Mouse (Mus musculus) midbrain, embryonic 15.5 days (tissue): ENCODE data around the gene Taar7a. TPM values are rescaled to one million over a fixed set of nuclear protein-coding genes. Genes with fewer than 3 reads are reported as not detected.
A peak's percentile ranks its signal among the peaks of the same experiment; 100 is the strongest.

Experiments used
- ATAC-seq: fragments of 200-750 bp; cut with Nextera tagmentation; replicated peaks from 2 replicates; pipeline ENCODE4 v1.8.0; 2017; ENCODE audit warnings: moderate TSS enrichment
- H3K27ac ChIP-seq: fragments of 300-500 bp; sonication (generic); 2 replicates; pipeline ENCODE4 v1.5.1; 2015; ENCODE audit warnings: mild to moderate bottlenecking, inconsistent platforms
- H3K27me3 ChIP-seq: fragments of 300-500 bp; sonication (generic); replicated peaks from 2 replicates; pipeline ENCODE4 v1.6.1; 2015; ENCODE audit warnings: inconsistent platforms
- H3K36me3 ChIP-seq: fragments of 300-500 bp; sonication (generic); replicated peaks from 2 replicates; pipeline ENCODE4 v1.6.1; 2015; ENCODE audit warnings: inconsistent platforms
- H3K4me1 ChIP-seq: fragments of 300-500 bp; sonication (generic); 2 replicates; pipeline ENCODE4 v1.6.1; 2015; ENCODE audit warnings: inconsistent platforms
- H3K4me2 ChIP-seq: fragments of 300-500 bp; sonication (generic); 2 replicates; pipeline ENCODE4 v1.6.1; 2015; ENCODE audit warnings: inconsistent platforms, mild to moderate bottlenecking, moderate library complexity
- H3K4me3 ChIP-seq: fragments of 300-500 bp; sonication (generic); 2 replicates; pipeline ENCODE4 v1.5.1; 2015; ENCODE audit warnings: mild to moderate bottlenecking, inconsistent platforms
- H3K9ac ChIP-seq: fragments of 300-500 bp; sonication (generic); 2 replicates; pipeline ENCODE4 v1.6.1; 2015; ENCODE audit warnings: mild to moderate bottlenecking, inconsistent platforms
- H3K9me3 ChIP-seq: fragments of 300-500 bp; sonication (generic); 2 replicates; pipeline ENCODE4 v1.6.1; 2016; ENCODE audit warnings: inconsistent platforms
- WGBS: fragments of 180-500 bp; shearing (Covaris S2); methylation state at CpG from one replicate; pipeline ENCODE4 v1.1.7; 2015; ENCODE audit warnings: mixed read lengths; 5-methylcytosine and 5-hydroxymethylcytosine counted together
- polyA plus RNA-seq: library from polyadenylated mRNA; unstranded; fragments of >200 nt; fragmentation: Nextera tagmentation; extraction: Ambion mirVana; gene quantifications from 2 replicates; pipeline ENCODE4 v1.2.1, GENCODE M21; 2015

Taar7a gene
- polyA plus RNA-seq, result not detected in 2 replicates

DNA sequence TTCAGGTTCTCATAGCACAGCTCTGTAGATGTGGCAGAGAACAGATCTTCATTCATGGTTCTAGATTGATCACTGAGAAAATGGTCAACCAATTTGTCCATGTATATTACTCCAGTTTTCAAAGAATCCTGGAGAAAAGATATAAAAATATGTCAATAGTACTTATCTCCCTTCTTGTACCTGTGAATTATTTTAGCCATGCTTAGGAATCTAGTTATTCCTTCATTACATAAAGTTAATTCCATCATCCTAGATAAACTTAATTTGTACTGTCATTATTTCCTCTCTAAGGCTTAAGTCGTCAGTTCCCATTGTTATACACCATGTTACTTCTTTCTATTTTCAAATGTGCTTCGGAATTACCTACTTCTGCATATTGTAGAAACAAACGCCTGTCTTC lies at the start of gene Taar7a:
Gene Taar7a, minus strand, starts transcription at position 101 of the 400 bp plus-strand sequence.
- no peak within 1 kb of the TSS for H3K4me2 ChIP-seq
- H3K9me3 ChIP-seq, result no peaks in the 10 kb centered on the region
- no peak within 1 kb of the TSS for H3K9ac ChIP-seq
- no peak within 1 kb of the TSS for H3K27ac ChIP-seq
- ATAC-seq, result no peak
- no peak within 1 kb of the TSS for H3K4me3 ChIP-seq
- no peaks in the 10 kb centered on the region for H3K36me3 ChIP-seq
- no peaks in the 10 kb centered on the region for H3K4me1 ChIP-seq
- WGBS, result 79% methylated on average over 3 of the region's 3 CpGs
- no peaks in the 10 kb centered on the region for H3K27me3 ChIP-seq

DNA sequence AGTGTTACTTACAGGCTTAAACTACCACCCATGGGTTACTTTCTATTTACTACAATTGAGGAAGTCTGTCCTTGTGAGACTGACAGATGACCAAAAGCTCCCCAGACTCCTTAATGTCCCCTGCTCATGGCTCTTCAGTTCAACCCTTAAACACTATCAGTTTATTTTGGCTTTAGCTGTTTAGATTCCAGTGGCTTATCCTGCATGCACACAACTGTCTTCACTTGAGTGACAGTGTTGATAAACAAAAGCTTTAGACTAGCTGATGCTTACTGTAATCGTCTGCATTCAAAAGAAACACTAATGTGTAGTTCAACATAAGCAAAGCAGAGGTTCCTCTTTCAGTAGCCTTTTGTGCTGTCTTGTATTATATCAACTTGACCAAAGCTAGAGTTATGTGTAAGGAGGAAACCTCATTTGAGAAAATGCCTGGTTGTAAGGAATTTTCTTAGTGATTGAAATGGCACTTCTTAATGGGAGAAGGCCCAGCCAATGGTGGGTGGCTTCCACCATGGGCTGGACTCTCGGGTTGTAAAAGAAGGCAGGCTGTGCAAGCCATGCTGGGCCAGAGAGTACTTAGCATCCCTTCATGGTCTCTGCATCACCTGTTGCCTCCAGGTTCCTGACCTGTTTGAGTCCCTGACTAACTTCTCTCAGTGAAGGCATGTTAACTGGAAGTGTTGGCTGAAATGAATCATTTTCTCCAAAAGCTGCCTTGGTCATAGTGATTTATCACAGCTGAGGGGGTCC lies 47.0 kb upstream of the Taar7a start:
- H3K9me3 ChIP-seq, result no peaks in the 10 kb centered on the region
- no peak overlapping the region for H3K27ac ChIP-seq
- no peak for ATAC-seq
- H3K4me2 ChIP-seq, result no peak overlapping the region
- H3K4me1 ChIP-seq, result no peaks in the 10 kb centered on the region
- no peaks in the 10 kb centered on the region for H3K36me3 ChIP-seq
- H3K9ac ChIP-seq, result no peak overlapping the region
- H3K4me3 ChIP-seq, result no peak overlapping the region
- WGBS, result 75% methylated on average over 2 of the region's 2 CpGs
- no peaks in the 10 kb centered on the region for H3K27me3 ChIP-seq

DNA sequence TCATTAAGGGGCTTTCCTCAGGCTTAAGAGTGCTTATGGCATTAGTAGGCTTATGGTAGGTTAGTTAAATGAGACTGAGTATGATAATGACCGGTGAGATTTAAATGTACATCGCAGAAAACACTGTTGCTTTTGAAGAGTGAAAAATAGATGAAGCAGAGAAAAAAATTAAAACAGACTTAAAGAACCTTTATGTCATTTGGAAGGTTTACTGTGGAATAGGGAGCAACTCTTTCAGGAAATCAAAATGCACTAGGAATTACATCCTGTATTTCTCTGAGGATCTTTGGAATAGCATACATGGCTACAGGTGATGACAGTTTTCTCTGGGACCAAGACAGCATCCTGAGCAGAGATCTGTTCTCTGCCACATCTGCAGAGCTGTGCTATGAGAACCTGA lies 44.0 kb upstream of the Taar7a start, which contains the start of gene Taar7e:
Gene Taar7e, plus strand, starts transcription at position 301 of the 400 bp plus-strand sequence.
- Histone ChIP-seq H3K4me1 (no peaks in the 10 kb centered on the region), H3K27ac (no peak within 1 kb of the TSS), H3K36me3 (no peaks in the 10 kb centered on the region), H3K9ac (no peak within 1 kb of the TSS), H3K4me3 (no peak within 1 kb of the TSS), H3K9me3 (no peaks in the 10 kb centered on the region), H3K27me3 (no peaks in the 10 kb centered on the region), H3K4me2 (no peak within 1 kb of the TSS)
- WGBS, result 90% methylated on average over 2 of the region's 2 CpGs
- no peak for ATAC-seq

DNA sequence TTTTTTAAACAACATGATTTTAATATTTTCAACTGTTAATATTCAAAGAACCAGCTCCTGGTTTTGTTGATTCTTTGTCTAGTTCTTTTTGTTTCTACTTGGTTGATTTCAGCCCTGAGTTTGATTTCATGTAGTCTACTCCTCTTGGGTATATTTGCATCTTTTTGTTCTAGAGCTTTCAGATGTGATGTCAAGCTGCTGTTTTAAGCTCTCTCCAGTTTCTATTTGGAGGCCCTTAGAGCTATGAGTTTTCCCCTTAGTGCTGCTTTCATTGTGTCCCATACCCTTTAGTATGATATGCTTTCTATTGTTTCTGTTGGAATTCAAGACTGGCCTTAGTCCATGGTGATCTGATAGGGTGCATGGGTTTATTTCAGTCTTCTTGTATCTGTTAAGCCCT lies 38.1 kb upstream of the Taar7a start:
- H3K9ac ChIP-seq, result no peak overlapping the region
- no peaks in the 10 kb centered on the region for H3K4me1 ChIP-seq
- H3K27me3 ChIP-seq, result no peaks in the 10 kb centered on the region
- no peaks in the 10 kb centered on the region for H3K9me3 ChIP-seq
- no peak overlapping the region for H3K4me2 ChIP-seq
- no peak for ATAC-seq
- no peak overlapping the region for H3K4me3 ChIP-seq
- H3K27ac ChIP-seq, result no peak overlapping the region
- no peaks in the 10 kb centered on the region for H3K36me3 ChIP-seq

DNA sequence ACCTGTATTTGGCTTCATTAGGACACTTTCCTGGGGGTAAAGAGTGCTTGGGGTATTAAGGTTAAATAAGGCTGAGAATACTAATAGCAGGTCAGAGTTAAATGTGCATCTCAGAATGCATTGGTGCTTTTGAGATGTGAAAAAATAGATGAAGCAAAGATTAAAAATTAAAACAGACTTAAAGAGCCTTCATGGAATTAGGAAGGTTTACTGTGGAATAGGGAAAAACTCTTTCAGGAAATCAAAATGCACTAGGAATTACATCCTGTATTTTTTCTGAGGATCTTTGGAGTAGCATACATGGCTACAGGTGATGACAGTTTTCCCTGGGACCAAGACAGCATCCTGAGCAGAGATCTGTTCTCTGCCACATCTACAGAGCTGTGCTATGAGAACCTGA lies 33.6 kb upstream of the Taar7a start, which contains the start of gene Taar7d:
Gene Taar7d, plus strand, starts transcription at position 301 of the 400 bp plus-strand sequence.
- Histone ChIP-seq H3K4me2 (no peak within 1 kb of the TSS), H3K4me3 (no peak within 1 kb of the TSS), H3K9me3 (no peaks in the 10 kb centered on the region), H3K36me3 (no peaks in the 10 kb centered on the region), H3K27ac (no peak within 1 kb of the TSS), H3K27me3 (no peaks in the 10 kb centered on the region), H3K9ac (no peak within 1 kb of the TSS), H3K4me1 (no peaks in the 10 kb centered on the region)
- no peak for ATAC-seq

DNA sequence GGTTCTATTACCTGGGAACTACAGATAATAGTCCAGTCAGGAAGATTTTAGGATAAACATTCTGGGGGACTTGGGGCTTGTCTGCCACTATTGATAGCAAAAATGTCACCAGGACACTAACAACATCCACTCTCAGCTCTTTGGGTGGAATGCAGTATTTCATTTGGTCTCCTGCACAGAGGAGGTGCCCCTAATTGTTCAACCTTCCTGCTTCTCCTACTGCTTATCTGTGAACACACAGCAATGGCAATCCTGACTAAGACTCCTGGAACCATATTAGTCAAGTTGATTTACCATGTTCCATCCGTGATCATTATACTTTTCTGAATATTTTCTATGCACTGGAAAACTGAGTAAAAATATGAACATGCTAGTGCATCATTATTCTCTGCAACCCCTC lies 14.9 kb upstream of the Taar7a start:
- ATAC-seq, result no peak
- H3K27me3 ChIP-seq, result no peaks in the 10 kb centered on the region

DNA sequence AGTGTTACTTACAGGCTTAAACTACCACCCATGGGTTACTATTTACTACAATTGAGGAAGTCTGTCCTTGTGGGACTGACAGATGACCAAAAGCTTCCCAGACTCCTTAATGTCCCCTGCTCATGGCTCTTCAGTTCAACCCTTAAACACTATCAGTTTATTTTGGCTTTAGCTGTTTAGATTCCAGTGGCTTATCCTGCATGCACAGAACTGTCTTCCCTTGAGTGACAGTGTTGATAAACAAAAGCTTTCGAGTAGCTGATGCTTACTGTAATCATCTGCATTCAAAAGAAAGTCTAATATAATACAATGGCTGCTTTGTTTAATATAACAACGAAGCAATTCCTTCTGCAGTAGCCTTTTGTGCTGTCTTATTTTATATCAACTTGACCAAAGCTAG lies 13.8 kb upstream of the Taar7a start:
- no peak for ATAC-seq
- Histone ChIP-seq H3K27me3 (no peaks in the 10 kb centered on the region), H3K9ac (no peak overlapping the region), H3K27ac (no peak overlapping the region), H3K9me3 (no peaks in the 10 kb centered on the region), H3K4me2 (no peak overlapping the region), H3K36me3 (no peaks in the 10 kb centered on the region), H3K4me3 (no peak overlapping the region), H3K4me1 (no peaks in the 10 kb centered on the region)
- 59% methylated on average over 2 of the region's 2 CpGs for WGBS

More for the DNA sequence above, 14.9 kb upstream of the Taar7a start:
- Histone ChIP-seq H3K27ac (no peak overlapping the region), H3K4me1 (no peaks in the 10 kb centered on the region), H3K4me2 (no peak overlapping the region), H3K36me3 (no peaks in the 10 kb centered on the region), H3K9me3 (no peaks in the 10 kb centered on the region), H3K4me3 (no peak overlapping the region), H3K9ac (no peak overlapping the region)
- 90% methylated on average over 1 of the region's 1 CpGs for WGBS

DNA sequence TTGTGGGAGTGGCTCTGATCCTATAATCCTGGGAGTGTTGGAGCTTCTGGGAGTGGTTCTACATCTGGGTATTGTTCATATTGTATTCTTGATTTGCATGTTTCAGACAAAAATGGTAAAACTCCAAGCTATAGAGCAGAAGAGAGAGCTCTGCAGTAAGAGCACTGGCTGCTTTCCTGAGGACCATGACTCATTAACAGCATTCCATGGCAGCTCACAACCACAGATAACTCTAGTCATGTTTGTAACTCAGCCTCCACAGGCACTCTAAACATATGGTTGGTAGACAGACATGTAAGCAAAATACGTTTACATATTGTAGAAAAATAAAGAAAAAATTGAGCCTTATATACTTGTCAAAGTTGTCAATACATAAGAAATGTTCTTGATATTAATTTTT lies 13.2 kb upstream of the Taar7a start:
- no peak for ATAC-seq
- no peaks in the 10 kb centered on the region for H3K9me3 ChIP-seq
- WGBS, result 80% methylated on average over 1 of the region's 1 CpGs
- H3K27me3 ChIP-seq, result no peaks in the 10 kb centered on the region
- H3K9ac ChIP-seq, result no peak overlapping the region
- H3K4me1 ChIP-seq, result no peaks in the 10 kb centered on the region
- H3K4me2 ChIP-seq, result no peak overlapping the region
- no peak overlapping the region for H3K4me3 ChIP-seq
- no peaks in the 10 kb centered on the region for H3K36me3 ChIP-seq
- H3K27ac ChIP-seq, result no peak overlapping the region

DNA sequence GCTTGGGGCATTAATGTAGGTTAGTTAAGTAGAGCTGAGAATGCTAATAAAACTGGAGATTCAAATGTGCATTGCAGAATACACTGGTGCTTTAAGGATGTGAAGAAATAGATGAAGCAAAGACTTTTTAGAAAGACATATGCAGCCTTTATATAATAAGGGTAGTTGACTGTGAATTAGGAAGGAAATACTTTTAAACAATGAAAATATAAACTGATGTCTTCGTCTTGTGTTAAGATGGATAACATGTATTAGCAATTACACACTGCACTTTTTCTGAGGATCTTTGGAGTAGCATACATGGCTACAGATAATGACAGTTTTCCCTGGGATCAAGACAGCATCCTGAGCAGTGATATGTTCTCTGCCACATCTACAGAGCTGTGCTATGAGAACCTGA lies 6.4 kb upstream of the Taar7a start, which contains the start of gene Taar7b:
Gene Taar7b, plus strand, starts transcription at position 301 of the 400 bp plus-strand sequence.
- 86% methylated on average over 1 of the region's 1 CpGs for WGBS

DNA sequence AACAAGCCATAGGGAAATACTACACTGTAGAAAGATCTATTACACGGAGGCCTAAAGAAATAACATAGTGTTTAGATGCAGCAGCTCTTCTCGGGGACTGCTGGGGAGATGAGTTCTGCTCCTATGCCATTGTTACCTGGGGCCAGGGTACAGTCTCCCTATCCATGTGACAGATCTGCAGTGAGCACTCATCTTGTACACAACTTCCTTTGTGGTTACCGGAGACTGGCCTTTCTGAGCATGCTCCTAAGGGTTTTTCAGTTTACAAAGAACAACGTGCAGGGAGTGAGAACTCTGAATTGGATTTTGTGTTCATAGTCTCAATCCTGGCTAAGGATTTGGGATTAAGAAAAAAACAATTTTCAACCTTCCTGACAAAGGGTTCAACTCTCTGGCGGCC lies 6.9 kb downstream of the Taar7a start:
- H3K27me3 ChIP-seq, result no peaks in the 10 kb centered on the region
- ATAC-seq, result no peak
- H3K4me3 ChIP-seq, result no peak overlapping the region
- no peak overlapping the region for H3K27ac ChIP-seq
- WGBS, result 78% methylated on average over 5 of the region's 5 CpGs
- H3K4me2 ChIP-seq, result no peak overlapping the region
- H3K36me3 ChIP-seq, result no peaks in the 10 kb centered on the region
- H3K4me1 ChIP-seq, result no peaks in the 10 kb centered on the region
- H3K9me3 ChIP-seq, result no peaks in the 10 kb centered on the region
- H3K9ac ChIP-seq, result no peak overlapping the region

More for the DNA sequence above, 6.4 kb upstream of the Taar7a start, which contains the start of gene Taar7b:
- H3K27ac ChIP-seq, result no peak within 1 kb of the TSS
- H3K36me3 ChIP-seq, result no peaks in the 10 kb centered on the region
- H3K4me3 ChIP-seq, result no peak within 1 kb of the TSS
- H3K4me1 ChIP-seq, result no peaks in the 10 kb centered on the region
- H3K4me2 ChIP-seq, result no peak within 1 kb of the TSS
- no peaks in the 10 kb centered on the region for H3K27me3 ChIP-seq
- H3K9me3 ChIP-seq, result no peaks in the 10 kb centered on the region
- no peak within 1 kb of the TSS for H3K9ac ChIP-seq
- no peak for ATAC-seq

DNA sequence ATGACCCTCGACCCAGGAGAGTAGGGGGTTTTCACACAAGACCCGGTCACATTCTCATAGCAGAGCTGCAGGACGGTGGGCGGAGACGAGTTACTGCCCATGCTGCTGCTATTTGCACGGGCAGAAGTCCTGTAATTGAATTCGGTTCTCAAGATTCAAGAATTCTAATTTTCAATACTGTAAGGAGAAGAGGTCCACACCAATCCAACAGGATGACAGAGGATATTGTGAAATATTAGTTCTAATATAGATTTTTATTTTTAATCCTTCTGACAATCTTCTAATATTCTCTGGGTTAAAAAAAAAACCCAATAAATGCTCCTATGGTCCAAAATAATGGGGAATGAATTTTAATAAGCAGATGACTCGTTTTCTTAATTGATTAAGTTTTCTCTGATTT lies 7.7 kb downstream of the Taar7a start, which contains the start of gene Taar6:
Gene Taar6, minus strand, starts transcription at position 101 of the 400 bp plus-strand sequence.
- 83% methylated on average over 8 of the region's 8 CpGs for WGBS
- no peaks in the 10 kb centered on the region for H3K9me3 ChIP-seq
- H3K27me3 ChIP-seq, result no peaks in the 10 kb centered on the region
- no peak for ATAC-seq
- no peak within 1 kb of the TSS for H3K9ac ChIP-seq
- H3K4me3 ChIP-seq, result no peak within 1 kb of the TSS
- no peak within 1 kb of the TSS for H3K27ac ChIP-seq
- no peaks in the 10 kb centered on the region for H3K36me3 ChIP-seq
- no peak within 1 kb of the TSS for H3K4me2 ChIP-seq
- H3K4me1 ChIP-seq, result no peaks in the 10 kb centered on the region

DNA sequence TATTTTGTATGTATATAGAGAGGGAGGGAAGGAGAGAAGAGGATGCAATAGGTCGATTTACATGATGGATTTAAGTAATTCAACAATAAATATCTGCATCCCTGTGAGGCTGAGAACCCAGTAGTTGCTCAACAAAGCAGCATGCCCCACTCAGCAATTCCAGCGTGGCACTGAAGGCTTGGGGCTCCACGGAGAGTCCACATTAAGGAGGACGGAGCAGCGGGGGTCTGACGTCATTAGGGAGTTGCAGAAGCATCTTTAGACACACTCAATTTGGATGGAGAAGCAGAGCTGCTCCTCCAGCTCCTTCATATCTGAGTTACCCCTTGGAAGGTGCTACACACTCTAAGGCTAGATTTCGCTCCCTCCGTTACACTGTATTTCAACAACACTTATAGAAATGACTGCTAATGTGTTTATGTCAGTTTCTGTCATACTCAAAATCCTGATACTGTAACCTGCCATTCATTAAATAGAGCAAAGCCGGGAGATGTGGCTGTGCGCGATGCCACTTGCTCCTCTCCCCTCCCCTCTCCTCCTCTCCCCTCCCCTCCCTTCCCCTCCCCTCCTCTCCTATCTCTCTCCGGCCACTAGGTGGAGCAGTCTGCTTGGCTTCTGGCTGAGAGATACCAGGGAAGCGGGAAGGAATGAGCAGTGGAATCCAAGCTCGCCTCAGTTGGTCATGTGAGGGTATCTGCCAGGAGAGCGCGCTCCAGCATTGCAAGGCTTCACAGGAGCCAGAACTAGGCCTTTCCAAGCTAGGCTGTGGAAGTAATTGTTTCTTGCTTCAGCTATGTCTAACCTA lies 14.2 kb downstream of the Taar7a start:
- Histone ChIP-seq H3K27ac (no peak overlapping the region), H3K4me3 (no peak overlapping the region), H3K36me3 (no peaks in the 10 kb centered on the region), H3K4me2 (no peak overlapping the region), H3K9ac (no peak overlapping the region), H3K27me3 (no peaks in the 10 kb centered on the region), H3K4me1 (no peaks in the 10 kb centered on the region), H3K9me3 (no peaks in the 10 kb centered on the region)
- ATAC-seq, result peak; percentile 84
- 40% methylated on average over 16 of the region's 16 CpGs for WGBS
